Mouse (Mus musculus) CD4-positive, CD25-positive, alpha-beta regulatory T cell (primary cell): ENCODE measurements around the gene Gm7942. TPM values are rescaled to one million over a fixed set of nuclear protein-coding genes. Genes with fewer than 3 reads are reported as not detected.

Experiments used
- polyA plus RNA-seq: library from polyadenylated mRNA; unstranded; fragments of 100-300 nt; shearing (Covaris generic); gene quantifications from one replicate; pipeline ENCODE4 v1.2.1, GENCODE M21; 2017

Gm7942 gene
- not detected for polyA plus RNA-seq

DNA sequence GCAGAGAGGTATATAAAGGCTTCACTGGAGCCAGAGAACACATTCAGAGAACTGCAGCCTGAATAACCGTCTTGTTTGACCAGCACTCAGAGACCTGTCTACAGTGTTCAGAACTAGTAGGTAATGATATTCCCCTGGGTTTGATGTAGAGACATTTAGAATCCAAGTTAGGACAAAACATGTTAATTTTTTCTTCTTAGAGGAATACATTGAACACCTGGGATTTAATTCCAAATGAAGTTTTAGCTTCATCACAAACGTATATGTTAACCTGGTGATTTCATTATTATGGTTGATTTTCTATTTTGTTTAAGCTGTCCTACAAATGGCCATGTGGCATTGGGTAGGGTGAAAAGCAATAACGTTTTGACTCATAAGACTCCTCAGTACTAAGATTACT, at the start of gene Gm7942:
Gene Gm7942 (plus strand): TSS at position 301 of the 400 bp plus-strand sequence.

Other genes with a start within 250 kb of the Gm7942 start
- 0.90 TPM for gene Gm3183, start 241.5 kb upstream of the Gm7942 start, polyA plus RNA-seq
- not detected for gene Gm6367, start 118.3 kb upstream of the Gm7942 start, polyA plus RNA-seq
- gene Gm16513, start 75.7 kb downstream of the Gm7942 start, polyA plus RNA-seq = 0.43 TPM
- not detected for gene Gm10424, start 165.8 kb downstream of the Gm7942 start, polyA plus RNA-seq
- not detected for gene Gm3259, start 199.0 kb downstream of the Gm7942 start, polyA plus RNA-seq